Mouse (Mus musculus): ENCODE data around the gene Foxc1.
A peak's percentile ranks its signal among the peaks of the same experiment; 100 is the strongest.

Foxc1 gene

GRCm38 (mm10) chr13:31849258-31849971 lies 43.0 kb downstream of the Foxc1 start:
- DNase-seq (ENCODE audit: low spot score): no peak

GRCm38 (mm10) chr13:31853564-31853963 lies 47.1 kb downstream of the Foxc1 start:
- peak; percentile 49 for DNase-seq (ENCODE audit: low spot score)

GRCm38 (mm10) chr13:31854000-31854399 lies 47.6 kb downstream of the Foxc1 start:
- no peak for DNase-seq (ENCODE audit: low spot score)

- no peak for DNase-seq (ENCODE audit: low spot score)
Measured at GRCm38 (mm10) chr13:31860200-31860599, 53.8 kb downstream of the Foxc1 start.

Data from embryo, embryonic 10.5 days (tissue).